Mouse (Mus musculus) c-Kit-positive CD71-positive TER-119-negative erythroid progenitor cells, embryonic 14.5 days (primary cell): Measurements from ENCODE around the gene Figla.
"Not testable (repeated sequence)": the region's sequence is repeated elsewhere in the genome, so short reads cannot be mapped to it uniquely, and the experiment has no call there.

Experiments
- DNase-seq: peaks from one replicate; pipeline ENCODE4 v3.0.0-alpha.2; 2013; ENCODE audit warnings: low read depth

Gene Figla

GRCm38 (mm10) chr6:86015871-86016270 lies at the start of gene Figla:
TSS of gene Figla (plus strand) at chr6:86016171.
- DNase-seq = no peak

- no peak for DNase-seq
Observed at GRCm38 (mm10) chr6:85966686-85967085, 49.3 kb upstream of the Figla start.

- DNase-seq = no peak
Observed at GRCm38 (mm10) chr6:85969889-85970288, 46.1 kb upstream of the Figla start.

GRCm38 (mm10) chr6:85972699-85973098 lies 43.3 kb upstream of the Figla start:
- DNase-seq = no peak

GRCm38 (mm10) chr6:85973336-85973735 lies 42.6 kb upstream of the Figla start:
- DNase-seq = no peak

GRCm38 (mm10) chr6:85974941-85975617 lies 40.9 kb upstream of the Figla start:
- DNase-seq = no peak

GRCm38 (mm10) chr6:85975761-85976160 lies 40.2 kb upstream of the Figla start:
- DNase-seq = no peak

GRCm38 (mm10) chr6:85976242-85976641 lies 39.7 kb upstream of the Figla start:
- no peak for DNase-seq

GRCm38 (mm10) chr6:85978736-85979135 lies 37.2 kb upstream of the Figla start:
- not testable (repeated sequence) for DNase-seq

GRCm38 (mm10) chr6:85984351-85984750 lies 31.6 kb upstream of the Figla start:
- DNase-seq = no peak

- not testable (repeated sequence) for DNase-seq
Observed at GRCm38 (mm10) chr6:85989570-85989969, 26.4 kb upstream of the Figla start.

GRCm38 (mm10) chr6:85990774-85991173 lies 25.2 kb upstream of the Figla start:
- not testable (repeated sequence) for DNase-seq

- DNase-seq = peak; percentile 21
Observed at GRCm38 (mm10) chr6:86003405-86003925, 12.5 kb upstream of the Figla start.

GRCm38 (mm10) chr6:86004271-86005148 lies 11.5 kb upstream of the Figla start:
- peak; percentile 78 for DNase-seq

GRCm38 (mm10) chr6:86009980-86010379 lies 6.0 kb upstream of the Figla start:
- DNase-seq = peak; percentile 53

GRCm38 (mm10) chr6:86014812-86015211 lies 1.2 kb upstream of the Figla start:
- DNase-seq = not testable (repeated sequence)

GRCm38 (mm10) chr6:86016793-86017350 lies 901 bp downstream of the Figla start:
- no peak for DNase-seq

- no peak for DNase-seq
Observed at GRCm38 (mm10) chr6:86019415-86020237, 3.7 kb downstream of the Figla start.

- DNase-seq = peak; percentile 40
Observed at GRCm38 (mm10) chr6:86020948-86021347, 5.0 kb downstream of the Figla start.

GRCm38 (mm10) chr6:86026632-86027292 lies 10.8 kb downstream of the Figla start:
- DNase-seq = no peak

- DNase-seq = no peak
Observed at GRCm38 (mm10) chr6:86028150-86028549, 12.2 kb downstream of the Figla start.
